Mouse (Mus musculus) small intestine, adult 2 months (tissue): ENCODE results near the gene Fbxl8. TPM values are rescaled to one million over a fixed set of nuclear protein-coding genes. Genes with fewer than 3 reads are reported as not detected.
"Not testable (repeated sequence)": the region's sequence is repeated elsewhere in the genome, so short reads cannot be mapped to it uniquely, and the experiment has no call there.

Experiments used
- H3K27ac ChIP-seq: fragments of 200-500 bp; 2 replicates; pipeline ENCODE4 v1.5.1; 2012; ENCODE audit warnings: low read depth, low read length, control low read depth, inconsistent platforms; ENCODE audit not compliant: insufficient read depth
- H3K27me3 ChIP-seq: fragments of 200-500 bp; 2 replicates; pipeline ENCODE4 v1.6.1; 2012; ENCODE audit warnings: mild to moderate bottlenecking, moderate library complexity, low read length, inconsistent platforms; ENCODE audit not compliant: control insufficient read depth, insufficient read depth
- H3K36me3 ChIP-seq: fragments of 200-500 bp; 2 replicates; pipeline ENCODE4 v1.6.1; 2012; ENCODE audit warnings: mild to moderate bottlenecking, low read length, control low read depth, inconsistent platforms; ENCODE audit not compliant: control insufficient read depth, insufficient read depth
- H3K4me1 ChIP-seq: fragments of 200-500 bp; 2 replicates; pipeline ENCODE4 v1.6.1; 2012; ENCODE audit warnings: low read length, inconsistent platforms, mixed read lengths; ENCODE audit not compliant: control insufficient read depth, insufficient read depth, insufficient read length
- H3K4me3 ChIP-seq: fragments of 200-500 bp; 2 replicates; pipeline ENCODE4 v1.5.1; 2012; ENCODE audit warnings: low read depth, mild to moderate bottlenecking, control low read depth, inconsistent platforms, low read length, moderate library complexity
- CTCF ChIP-seq: fragments of 200-500 bp; IDR thresholded peaks from 2 replicates; pipeline ENCODE4 v1.5.1; 2012; ENCODE audit warnings: low read depth, mild to moderate bottlenecking, control low read depth, inconsistent platforms, low read length, moderate library complexity, mixed read lengths; ENCODE audit not compliant: insufficient replicate concordance, insufficient read length; ENCODE audit errors: extremely low read depth
- POLR2A ChIP-seq: fragments of 200-500 bp; IDR thresholded peaks from 2 replicates; pipeline ENCODE4 v1.6.1; 2012; ENCODE audit warnings: low read depth, mild to moderate bottlenecking, control low read depth, inconsistent platforms, low read length, moderate library complexity
- WGBS: fragments of 180-500 bp; shearing (Covaris S2); methylation state at CpG from one replicate; pipeline ENCODE4 v1.1.7; 2018; 5-methylcytosine and 5-hydroxymethylcytosine counted together
- polyA plus RNA-seq: library from polyadenylated mRNA; depleted of rRNA; stranded (reverse); fragments of >200 nt; gene quantifications from 2 replicates; pipeline ENCODE4 v1.2.3, GENCODE M21; 2012

The Fbxl8 gene
- polyA plus RNA-seq, 1 experiment = 34.9 TPM

GRCm38 (mm10) chr8:105231503-105232320 lies 32.7 kb upstream of the Fbxl8 start:
- Histone ChIP-seq H3K4me1 (no peaks in the 10 kb centered on the region), H3K27me3 (no peaks in the 10 kb centered on the region), H3K27ac (no peak overlapping the region), H3K4me3 (no peak overlapping the region), H3K36me3 (peaks cover 25% of the 10 kb centered on the region)
- 83% methylated on average over 12 of the region's 12 CpGs for WGBS
- TF ChIP-seq POLR2A (no peak), CTCF (no peak)

- WGBS = 86% methylated on average over 4 of the region's 4 CpGs
- H3K36me3 ChIP-seq = peaks cover 28% of the 10 kb centered on the region
- not testable (repeated sequence) for H3K27ac ChIP-seq, H3K4me1 ChIP-seq, H3K27me3 ChIP-seq, H3K4me3 ChIP-seq
Observed at GRCm38 (mm10) chr8:105232321-105232693, 32.1 kb upstream of the Fbxl8 start.

- Histone ChIP-seq H3K27me3 (no peaks in the 10 kb centered on the region), H3K27ac (no peak overlapping the region), H3K36me3 (peaks cover 32% of the 10 kb centered on the region), H3K4me3 (no peak overlapping the region), H3K4me1 (no peaks in the 10 kb centered on the region)
- WGBS = 30% methylated on average over 1 of the region's 1 CpGs
- TF ChIP-seq CTCF = no peak
- no peak for TF ChIP-seq POLR2A
Observed at GRCm38 (mm10) chr8:105233126-105233935, 31.1 kb upstream of the Fbxl8 start.

- Histone ChIP-seq H3K4me3 (no peak overlapping the region), H3K27ac (no peak overlapping the region), H3K36me3 (peaks cover 43% of the 10 kb centered on the region), H3K4me1 (no peaks in the 10 kb centered on the region), H3K27me3 (no peaks in the 10 kb centered on the region)
- WGBS = 38% methylated on average over 1 of the region's 1 CpGs
- TF ChIP-seq POLR2A (no peak), CTCF (no peak)
Observed at GRCm38 (mm10) chr8:105235206-105235605, 29.2 kb upstream of the Fbxl8 start.

GRCm38 (mm10) chr8:105237442-105238142 lies 26.9 kb upstream of the Fbxl8 start:
- no peak overlapping the region for H3K27ac ChIP-seq
- 86% methylated on average over 14 of the region's 14 CpGs for WGBS
- H3K27me3 ChIP-seq = no peaks in the 10 kb centered on the region
- no peak overlapping the region for H3K4me3 ChIP-seq
- TF ChIP-seq CTCF = no peak
- H3K4me1 ChIP-seq = no peaks in the 10 kb centered on the region
- peaks cover 50% of the 10 kb centered on the region for H3K36me3 ChIP-seq

- Histone ChIP-seq H3K36me3 (peaks cover 43% of the 10 kb centered on the region), H3K4me3 (no peak overlapping the region)
Observed at GRCm38 (mm10) chr8:105241016-105241415, 23.4 kb upstream of the Fbxl8 start.

GRCm38 (mm10) chr8:105251954-105252353 lies 12.5 kb upstream of the Fbxl8 start:
- Histone ChIP-seq H3K4me1 (peaks cover 11% of the 10 kb centered on the region), H3K4me3 (no peak overlapping the region), H3K36me3 (peaks cover 39% of the 10 kb centered on the region), H3K27me3 (no peaks in the 10 kb centered on the region), H3K27ac (no peak overlapping the region)
- TF ChIP-seq POLR2A (no peak), CTCF (no peak)
- WGBS = 92% methylated on average over 6 of the region's 6 CpGs

More at GRCm38 (mm10) chr8:105241016-105241415, 23.4 kb upstream of the Fbxl8 start:
- WGBS = 95% methylated on average over 7 of the region's 7 CpGs
- Histone ChIP-seq H3K27ac (no peak overlapping the region), H3K4me1 (no peaks in the 10 kb centered on the region), H3K27me3 (no peaks in the 10 kb centered on the region)
- TF ChIP-seq CTCF (no peak), POLR2A (no peak)
